Mouse (Mus musculus) cerebellum, postnatal 4 days (tissue): Measurements from ENCODE around the gene Adgrv1.

Source experiments
- DNase-seq, 2 experiments: peaks; one replicate each; pipeline ENCODE4 v3.0.0; 2022; ENCODE audit warnings: low spot score in 2 of 2, mixed read lengths in 1 of 2

Gene Adgrv1

DNA sequence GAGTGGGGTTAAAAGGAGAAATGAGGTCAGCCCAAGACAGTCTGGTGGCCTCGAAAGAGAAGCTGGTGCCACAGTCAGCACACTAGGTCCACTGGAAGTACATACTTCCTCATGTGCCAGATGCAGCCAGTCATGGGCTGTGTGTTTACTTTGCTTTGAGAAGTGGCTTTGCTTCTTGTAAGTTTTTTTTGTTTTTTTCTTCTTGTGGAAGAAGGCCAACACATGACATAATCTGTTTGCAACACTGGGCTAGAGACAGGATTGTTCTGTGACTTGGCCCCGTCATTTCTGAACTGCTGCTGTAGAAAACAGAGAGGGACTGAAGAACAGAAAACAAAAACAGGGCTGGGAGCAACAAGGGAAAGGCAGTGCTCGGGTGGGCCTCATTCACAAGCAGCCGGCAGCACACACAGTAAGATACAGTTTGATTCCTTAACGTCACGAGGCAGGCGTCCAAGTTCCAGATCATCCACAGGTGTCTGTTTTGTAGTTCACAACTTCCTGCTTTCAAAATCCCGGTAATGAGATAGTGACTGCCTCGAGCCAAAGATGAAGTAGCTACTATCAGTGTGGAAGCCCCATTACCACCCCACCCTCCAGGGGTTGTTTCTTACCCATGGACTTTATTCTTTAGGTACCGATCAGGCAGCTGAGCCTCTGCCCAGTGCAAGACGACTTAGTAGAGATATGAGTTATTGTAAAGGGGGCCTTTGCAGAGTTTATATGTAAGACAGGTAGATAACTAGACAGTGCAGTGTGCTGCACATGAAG is 496.1 kb downstream of the Adgrv1 start:
- no peak for DNase-seq

DNA sequence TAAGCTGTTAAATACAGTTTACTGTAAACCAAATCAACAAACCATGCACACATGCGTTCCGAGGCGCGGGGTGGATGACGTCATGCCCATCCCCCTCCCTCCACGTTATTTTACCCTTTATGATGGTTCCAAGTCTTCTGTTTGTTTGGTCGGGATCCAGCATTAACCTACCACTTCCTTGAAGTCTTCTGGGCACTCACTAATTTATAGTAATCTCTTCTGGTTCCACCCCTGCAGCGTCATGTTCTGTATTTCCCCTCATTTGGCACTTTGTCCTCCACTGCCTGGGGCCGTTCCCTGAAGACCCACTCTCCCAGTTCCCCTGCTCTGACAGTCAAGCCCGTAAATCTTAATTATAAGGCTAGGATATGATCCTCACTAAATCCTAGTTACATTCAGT is 497.0 kb downstream of the Adgrv1 start:
- no peak for DNase-seq

DNA sequence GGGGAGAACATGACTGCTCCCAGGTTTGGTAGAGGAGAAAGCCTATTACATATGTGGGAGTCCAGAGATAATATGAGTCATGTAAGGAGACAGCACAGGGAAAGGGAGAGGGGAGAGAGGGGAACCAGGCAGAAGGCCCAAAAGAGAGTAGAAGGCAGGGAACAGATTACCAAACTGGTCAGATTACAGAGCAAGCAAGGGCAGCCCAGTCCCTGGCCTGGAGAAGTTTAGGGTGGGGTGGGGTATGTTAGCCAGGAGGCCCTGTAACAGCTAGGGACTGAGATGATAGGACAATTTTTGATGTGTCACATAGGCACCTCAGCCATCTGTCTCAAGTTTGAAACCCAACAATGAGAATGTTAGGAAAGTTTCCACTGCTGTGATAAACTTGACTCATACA is 498.5 kb downstream of the Adgrv1 start:
- DNase-seq, result no peak

DNA sequence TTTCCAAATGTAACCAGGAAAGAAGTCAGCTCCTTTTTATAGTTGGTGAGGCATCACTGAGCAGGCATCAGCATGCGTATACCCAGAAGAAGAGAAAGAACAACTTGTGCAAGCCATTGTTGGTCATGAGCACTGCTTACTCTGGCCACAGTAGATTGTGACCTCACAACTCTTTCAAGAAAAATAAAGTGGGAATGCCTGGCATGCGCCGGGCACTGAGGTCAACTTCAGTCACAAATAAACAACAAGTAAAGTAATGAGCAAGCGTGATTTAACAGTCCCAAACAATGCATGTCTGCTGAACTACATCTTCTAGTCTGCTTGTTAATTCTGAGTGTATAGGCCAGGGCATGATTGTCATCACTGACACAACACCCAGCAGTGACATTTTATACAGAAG is 499.6 kb downstream of the Adgrv1 start:
- no peak for DNase-seq

DNA sequence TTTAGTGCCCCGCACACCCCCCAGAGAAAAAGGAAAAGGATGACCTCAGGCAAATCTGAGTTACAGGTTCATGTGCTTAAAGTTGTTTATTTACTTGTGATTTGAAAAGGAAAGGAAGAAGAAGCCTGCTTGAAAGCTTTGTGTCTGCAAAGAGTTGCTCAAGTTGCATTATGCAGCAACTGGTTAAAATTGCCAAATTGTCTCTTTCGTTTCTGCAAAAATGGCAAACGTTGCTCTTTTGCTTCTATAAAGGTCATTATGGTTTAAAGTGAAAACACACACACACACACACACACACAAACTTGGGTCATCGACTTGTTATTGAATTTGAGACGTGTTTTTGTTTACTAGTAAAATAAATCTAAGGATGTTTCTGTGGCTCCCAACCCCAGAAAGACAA is 500.3 kb downstream of the Adgrv1 start:
- DNase-seq, result no peak

DNA sequence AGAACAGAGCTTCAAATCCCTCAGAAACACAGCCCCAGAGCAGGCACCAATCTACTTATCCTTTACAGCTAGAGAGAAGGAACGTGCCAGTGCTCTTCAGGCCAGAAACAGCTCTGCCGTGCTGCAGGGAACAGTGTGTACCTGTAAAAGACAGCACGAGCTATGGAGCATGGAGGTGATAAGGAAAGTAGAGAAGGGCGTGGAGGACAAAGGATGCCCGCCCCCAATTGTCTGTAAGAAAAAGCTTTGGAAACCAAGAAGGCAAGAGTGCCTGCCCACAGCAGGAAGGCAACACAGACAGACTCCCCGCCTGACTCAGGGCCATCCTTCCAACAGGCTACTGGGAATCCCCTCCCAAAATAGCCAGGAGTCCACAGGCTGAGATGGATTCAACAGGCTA is 501.1 kb downstream of the Adgrv1 start:
- no peak for DNase-seq

DNA sequence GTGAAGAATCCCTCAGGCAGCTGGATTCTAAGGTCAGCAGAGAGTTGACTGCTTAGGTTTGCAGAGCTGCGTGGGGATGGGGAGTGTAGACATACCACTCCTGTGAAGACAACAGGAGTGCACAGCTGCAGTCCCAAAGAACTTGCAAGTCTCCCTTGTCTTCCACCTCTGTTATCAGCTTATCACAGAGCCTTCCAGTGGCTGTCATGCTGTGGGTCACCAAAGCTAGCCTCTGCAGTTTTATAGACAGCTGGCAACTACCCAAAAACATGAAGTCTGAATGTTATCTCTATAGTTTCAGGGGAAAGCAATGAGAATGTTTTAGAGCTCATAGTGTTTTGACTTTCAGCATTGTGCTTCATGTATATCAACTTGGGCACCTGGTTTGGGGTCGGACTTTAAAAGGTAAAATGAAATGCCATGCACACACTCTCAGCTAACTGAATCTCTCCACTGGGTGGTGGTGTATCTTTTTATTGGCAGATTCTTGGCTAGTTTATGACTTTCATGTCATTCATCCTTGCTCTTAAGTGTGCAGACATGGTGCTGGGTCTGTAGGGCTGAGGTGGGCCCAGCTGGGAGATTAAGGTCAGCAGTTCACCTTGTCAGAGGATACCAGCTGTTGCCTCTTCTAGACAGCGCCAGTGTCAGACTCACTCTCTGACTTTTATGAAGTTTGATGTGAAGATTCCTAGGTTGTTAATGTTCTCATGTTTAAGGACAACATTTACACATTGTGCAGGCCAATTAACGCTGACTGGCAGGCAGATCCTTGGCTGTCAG is 502.0 kb downstream of the Adgrv1 start:
- no peak for DNase-seq

DNA sequence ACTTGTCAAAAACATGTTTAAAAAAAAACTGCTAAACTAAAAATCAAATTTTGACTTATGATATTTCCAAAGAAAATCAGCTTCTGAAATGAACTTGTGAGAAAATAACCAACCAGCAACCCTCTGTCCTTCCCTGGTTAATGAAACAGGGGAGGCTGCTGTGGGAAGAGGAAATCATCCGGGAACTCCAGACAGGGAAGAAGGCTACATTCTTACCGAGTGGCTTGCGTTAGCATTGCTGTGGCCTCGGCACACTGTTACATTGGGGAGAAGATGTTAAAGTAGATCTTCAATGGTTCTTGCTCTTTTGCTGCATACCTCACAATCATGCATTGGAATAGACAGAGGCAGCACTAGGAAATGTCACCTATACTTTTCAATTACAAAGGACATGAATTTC is 507.1 kb downstream of the Adgrv1 start:
- no peak for DNase-seq

DNA sequence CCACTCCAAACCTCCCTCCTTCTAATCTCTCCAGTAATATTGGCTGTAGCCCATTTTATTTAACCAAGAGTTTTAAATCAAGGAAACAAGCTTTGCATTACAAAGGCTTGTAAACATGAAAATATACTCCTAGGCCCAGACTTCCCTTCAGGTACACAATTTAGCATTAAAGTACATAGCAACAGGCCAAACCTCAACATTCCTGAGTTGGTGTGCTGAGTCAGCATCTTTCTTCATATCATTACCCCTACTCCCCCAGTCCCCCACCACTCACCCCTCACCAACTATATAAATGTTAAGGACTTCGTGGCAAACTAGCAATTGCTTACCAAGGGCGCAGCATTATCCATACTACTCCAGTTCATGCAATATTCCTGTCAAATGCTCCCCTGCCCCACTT is 510.7 kb downstream of the Adgrv1 start:
- no peak for DNase-seq

DNA sequence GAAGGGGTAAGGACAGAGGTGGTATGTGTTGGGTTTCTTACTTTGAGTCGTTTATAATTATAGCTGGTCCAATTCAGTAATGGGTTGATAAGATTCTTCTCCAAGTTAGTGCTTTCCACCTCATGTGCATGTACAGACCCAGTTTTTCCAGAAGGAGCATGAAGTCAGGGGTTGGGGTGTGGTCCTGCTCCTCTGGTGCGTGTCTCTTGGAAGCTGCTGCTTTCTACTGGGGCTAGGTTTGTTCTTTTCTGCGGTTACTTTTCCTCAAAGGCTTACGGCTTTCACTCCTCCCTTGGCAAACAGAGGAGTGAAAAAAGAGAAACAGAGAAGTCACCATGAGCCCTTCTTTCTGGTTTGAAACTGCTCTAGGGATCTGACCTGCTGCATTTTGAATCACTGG is 522.5 kb downstream of the Adgrv1 start:
- DNase-seq, result no peak

DNA sequence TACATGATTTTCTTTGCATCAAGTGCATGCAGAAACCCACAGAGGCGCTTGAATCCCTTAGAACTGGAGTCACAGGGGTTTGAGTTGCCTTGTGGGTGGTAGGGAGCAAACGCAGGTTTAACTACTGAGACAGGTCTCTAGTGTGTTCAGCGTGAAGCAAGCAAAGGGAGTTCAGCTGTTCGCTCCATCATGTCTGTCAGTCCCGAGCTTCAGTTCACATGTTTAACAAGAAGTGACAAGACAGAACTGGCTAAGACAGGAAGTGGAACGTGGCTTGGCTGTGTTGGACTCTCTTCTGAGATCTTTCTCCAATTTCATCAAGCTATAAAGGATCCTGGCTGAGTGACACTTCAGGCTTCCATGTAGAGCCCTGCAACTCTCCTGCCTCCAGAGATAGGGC is 523.3 kb downstream of the Adgrv1 start:
- DNase-seq, result no peak

DNA sequence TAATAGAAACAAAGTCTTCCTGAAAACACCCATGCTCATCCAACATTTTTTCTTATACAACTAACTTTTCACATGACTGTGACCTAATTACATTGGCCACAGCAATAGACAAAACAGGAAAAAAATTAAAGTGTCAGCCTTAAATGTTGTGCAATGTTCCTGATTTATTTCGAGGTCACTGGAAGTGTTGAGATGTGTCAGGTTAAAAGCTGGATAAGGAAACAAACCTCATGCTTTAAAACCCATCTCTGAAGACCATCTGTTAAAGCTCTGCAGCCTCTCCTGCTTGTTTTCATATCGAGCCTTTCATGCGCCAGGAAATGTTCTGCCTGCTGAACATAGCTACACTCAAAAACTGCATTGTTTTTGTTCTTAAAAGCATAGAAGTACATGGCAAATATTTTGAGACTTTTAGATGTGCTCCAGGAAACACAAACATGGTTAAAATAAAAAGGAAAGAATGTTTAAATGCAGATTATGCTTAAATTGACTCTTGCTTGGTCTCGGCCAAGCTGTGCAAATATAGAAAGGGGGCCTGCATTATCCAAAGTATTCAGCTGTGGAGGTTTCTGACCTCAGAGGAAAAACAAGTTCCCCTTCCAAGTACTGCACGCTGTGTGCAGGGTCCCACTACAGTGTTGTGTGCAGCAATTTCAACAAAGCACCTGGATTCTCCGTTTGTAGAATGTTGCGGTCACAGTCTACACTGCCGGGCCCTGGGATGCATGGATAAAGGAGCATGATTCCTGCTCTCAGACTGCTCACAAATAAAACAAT is 524.2 kb downstream of the Adgrv1 start:
- DNase-seq, result no peak

DNA sequence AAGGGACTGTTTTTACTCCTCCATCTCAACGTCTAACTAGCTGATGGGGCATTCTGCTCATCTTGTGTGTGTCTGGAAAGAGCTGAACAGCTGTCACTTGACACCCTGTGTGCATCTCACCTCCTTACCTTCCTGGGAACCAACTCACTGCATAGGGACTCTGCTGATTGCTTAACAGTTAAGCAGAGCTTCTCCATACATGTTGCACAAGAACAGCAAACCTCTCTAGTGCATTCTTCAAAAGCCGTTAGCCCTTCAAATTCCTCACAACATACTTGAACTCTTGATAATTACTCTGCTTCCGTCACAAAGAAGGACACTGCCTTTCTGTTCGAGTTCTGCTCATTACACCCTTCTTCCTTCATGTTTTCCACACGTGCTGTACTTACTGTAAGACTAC is 525.5 kb downstream of the Adgrv1 start:
- DNase-seq, result no peak

DNA sequence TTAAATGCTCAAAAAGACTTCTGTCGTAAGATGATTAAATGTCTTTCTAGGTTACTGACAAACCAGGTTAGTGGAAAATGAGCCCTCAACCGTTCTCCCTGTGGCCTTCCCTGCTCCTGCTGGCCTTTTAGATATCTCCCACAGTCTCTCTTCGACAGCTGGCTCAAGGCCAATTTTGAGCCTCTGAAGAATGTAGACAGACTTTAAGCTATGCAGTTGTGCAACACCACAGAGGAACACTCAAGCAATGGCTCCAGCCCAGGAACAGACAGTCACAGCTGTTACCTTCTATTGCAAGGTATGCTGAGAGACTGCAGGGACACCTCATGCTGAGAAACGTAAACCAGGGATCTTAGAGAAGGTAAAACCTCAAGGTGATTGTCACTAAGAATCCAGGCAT is 529.2 kb downstream of the Adgrv1 start:
- peak in 1 of 2 experiments; percentile 7 for DNase-seq

DNA sequence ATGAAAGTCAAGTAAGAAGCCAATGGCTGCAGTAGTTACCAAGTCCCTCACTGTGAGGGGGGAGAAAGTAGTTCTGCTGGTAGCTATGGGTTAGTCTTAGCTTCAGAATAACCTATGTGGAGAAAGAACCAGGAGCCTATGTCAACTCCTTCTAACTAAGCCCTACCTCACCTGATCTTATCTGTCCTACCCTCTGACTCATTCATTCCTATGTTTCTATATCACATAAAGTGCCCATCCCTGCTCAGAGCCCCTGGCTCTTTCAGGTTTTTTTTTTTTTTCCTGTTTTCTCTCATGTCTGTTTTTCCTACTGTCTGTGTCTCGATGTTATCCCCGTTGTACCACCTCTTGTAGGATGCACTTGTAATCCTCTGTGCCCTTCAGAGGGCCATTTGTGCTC is 536.5 kb downstream of the Adgrv1 start:
- DNase-seq, result no peak

DNA sequence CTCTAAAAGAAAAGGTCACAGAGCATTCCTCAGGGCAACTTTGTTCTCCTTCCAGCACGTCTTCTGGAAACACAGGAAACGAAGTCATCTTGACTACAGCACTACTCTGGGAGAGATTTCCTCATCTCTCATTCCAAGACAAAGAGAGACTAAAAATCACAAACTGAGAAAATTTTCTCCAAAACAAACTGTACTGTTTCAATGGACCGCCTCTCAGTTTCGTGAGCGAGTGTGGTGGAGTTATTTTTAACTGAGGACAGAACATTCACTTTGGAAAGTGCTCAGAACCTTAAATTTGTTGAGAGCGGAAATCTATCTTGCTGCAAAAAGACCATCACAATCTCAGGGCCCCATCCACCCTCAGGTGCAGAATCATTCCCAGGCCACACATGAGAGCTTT is 538.4 kb downstream of the Adgrv1 start:
- no peak for DNase-seq

DNA sequence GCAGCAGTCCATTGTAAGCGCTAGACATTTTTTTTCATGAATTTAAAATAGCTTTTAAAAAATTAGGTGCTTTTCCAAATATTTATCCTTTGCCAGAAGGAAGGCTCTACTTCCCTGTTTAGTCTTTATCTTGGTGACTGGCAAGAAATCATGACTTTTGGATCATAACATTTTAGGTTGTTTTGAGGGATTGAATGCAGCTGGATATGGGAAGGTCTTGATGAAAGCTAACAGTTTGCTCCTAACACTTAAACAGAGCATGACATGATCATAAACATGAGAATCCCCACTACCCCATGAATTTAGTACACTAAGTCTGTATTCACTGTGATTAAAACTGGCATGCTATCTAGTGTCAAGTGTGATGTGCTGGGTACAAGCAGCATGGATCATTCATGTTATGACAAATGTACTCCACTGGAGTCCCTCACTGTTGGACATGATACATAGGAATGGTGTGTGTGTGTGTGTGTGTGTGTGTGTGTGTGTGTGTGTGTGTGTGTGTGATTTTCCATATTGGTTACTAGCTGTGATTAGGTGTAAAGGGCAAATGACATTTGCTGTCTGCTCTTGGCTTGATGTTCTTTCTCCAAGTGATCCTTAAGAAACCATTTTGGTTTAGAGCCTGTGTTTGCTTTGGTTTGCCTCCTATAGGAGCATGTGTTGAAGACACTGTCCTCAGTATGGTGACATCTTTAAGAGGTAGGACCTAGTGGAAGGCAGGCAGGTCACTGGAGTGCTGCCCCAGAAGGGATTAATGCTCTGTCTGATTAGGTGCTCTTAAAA is 542.7 kb downstream of the Adgrv1 start:
- DNase-seq, result no peak

DNA sequence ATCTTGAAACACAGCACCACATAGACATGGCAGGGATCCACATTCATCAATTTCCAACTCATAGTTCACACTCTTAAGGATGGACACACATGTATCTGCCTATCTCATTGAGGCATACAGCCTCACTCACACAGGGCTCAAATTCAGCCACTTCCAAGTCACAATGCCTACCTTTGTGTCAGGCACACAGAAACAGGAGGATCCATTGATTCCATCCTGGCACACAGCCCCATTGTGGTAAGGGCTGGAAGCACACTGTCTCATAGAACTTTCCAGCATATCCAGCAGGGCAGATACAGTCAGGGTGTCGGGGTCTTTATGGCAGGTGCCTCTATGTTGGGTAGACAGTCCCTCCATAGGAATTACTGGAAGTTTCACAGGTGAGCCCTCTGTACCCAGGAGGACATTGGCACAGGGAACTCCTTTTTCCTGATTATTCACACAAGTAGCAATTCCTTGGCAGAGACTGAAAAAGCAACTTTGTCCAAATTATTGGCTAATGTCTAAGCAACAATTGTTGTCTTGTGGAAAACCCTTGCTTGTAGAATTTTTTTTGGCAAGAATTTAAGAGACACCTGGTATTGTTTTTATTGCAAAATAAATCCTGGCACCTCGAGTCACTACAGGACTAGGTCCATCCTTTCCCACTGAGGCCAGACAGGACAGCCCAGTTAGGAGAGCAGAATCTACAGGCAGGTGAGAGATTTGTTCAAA is 545.8 kb downstream of the Adgrv1 start:
- DNase-seq, result no peak

DNA sequence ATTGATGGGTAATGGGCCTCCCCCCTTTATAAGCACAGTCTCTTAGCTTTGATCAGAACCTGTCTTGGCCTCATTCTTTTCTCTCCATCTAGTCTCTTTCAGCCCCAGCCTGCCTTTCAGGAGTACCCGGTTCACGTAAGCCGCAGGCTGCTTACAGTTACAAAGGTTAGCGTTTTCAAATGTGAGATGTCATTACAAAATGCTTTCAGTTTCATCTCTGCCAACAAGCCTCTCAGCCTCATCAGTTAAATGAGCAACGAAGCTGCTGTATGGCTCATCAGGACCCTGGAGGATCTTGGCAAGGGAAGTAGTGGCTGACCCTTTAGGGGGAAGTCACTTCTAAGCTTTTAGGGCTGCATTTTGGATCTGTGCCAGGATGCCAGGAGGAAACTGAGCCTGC is 560.7 kb downstream of the Adgrv1 start:
- no peak for DNase-seq

DNA sequence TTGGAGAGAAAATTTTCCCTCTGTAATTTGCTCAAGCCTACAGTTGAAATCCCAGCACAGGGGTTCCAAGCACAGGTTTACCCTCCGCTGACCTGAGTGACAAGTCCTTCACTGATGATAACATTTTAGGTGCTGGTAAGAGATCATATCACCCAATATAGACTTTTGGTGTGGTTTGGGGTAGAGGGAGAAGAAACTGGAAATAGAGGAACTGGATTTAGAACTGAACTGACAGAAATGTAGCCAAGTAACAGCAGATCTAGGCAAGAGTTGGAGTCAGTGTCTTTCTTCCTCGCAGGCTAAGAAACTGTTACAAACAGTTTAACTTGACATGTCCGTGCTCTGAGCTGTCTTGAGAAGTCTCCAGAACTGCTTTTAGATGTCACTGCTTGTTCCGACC is 581.5 kb downstream of the Adgrv1 start:
- DNase-seq, result no peak

DNA sequence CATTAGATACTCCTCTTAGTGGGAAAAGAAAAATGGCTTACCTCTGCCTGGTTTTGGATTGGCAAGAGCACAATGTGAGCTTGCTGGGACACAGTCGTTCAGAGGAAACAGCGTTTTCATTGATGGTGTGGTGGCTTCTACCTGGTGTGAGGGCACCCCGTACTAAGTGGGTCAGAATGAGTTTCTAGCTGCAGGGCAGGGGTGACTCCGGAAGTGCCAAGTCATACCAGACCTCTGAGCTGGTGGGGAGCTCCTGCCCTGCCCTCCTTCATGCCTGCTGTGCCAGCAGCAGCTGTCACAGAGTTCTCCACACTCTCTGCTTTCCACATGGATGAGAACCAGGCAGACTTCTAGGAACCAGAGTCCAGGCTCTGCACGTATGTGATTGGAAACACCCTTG is 582.0 kb downstream of the Adgrv1 start:
- DNase-seq, result peak in 1 of 2 experiments; percentile 1
